In the genomic region with DNA sequence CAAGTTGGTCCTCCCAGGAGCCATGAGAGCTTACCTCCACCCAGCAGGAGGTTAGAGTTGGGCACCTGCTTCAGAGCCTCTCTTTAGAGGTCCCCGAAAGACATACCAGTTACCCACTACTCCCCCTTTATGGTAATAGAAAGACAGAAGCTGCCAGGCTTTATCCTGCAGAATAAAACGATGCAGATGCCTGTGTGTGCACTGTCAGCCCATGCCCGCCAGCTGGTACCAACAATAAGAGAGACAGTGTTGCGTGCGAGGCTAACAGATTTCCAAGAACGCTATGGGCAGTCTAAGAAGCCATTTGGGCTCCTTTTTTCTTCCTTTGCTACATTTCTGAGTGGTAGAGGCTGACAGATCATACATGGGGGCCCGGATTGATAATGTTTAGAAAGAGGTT, we compare ENCODE assay signal across 28 mouse cellular contexts.
"Had no signal": no experiment of that assay in that cellular context is flagged by ENCODE, and none has a peak within 500 bp of the region (broad histone marks: within the 10 kb centered on the region; RNA-seq: fewer than 3 reads in every experiment).

No protein-coding gene starts in this region.

- H3K9me3 ChIP-seq: heart, embryonic 10.5 days; heart, embryonic 12.5 days; hindbrain, embryonic 12.5 days; intestine, embryonic 15.5 days; limb, embryonic 10.5 days; limb, embryonic 12.5 days; liver, embryonic 13.5 days; liver, embryonic 15.5 days had no signal

- H3K36me3 ChIP-seq: heart, embryonic 10.5 days; heart, embryonic 12.5 days; hindbrain, embryonic 10.5 days; hindbrain, embryonic 12.5 days; intestine, embryonic 15.5 days; limb, embryonic 10.5 days; limb, embryonic 12.5 days; liver, embryonic 13.5 days; liver, embryonic 15.5 days had no signal

- H3K27me3 ChIP-seq: heart, embryonic 12.5 days; hindbrain, embryonic 12.5 days; intestine, embryonic 15.5 days; limb, embryonic 12.5 days; liver, embryonic 13.5 days; liver, embryonic 15.5 days had no signal

- H3K4me1 ChIP-seq: heart, embryonic 10.5 days; heart, embryonic 12.5 days; hindbrain, embryonic 10.5 days; hindbrain, embryonic 12.5 days; intestine, embryonic 15.5 days; limb, embryonic 10.5 days; limb, embryonic 12.5 days; liver, embryonic 13.5 days; liver, embryonic 15.5 days had no signal

- H3K4me3 ChIP-seq: gastrocnemius, adult 2 months; heart, embryonic 10.5 days; heart, embryonic 12.5 days; hindbrain, embryonic 10.5 days; hindbrain, embryonic 12.5 days; intestine, embryonic 15.5 days; left cerebral cortex, adult 2 months; limb, embryonic 10.5 days; limb, embryonic 12.5 days; liver, embryonic 13.5 days; liver, embryonic 15.5 days had no signal

- DNase-seq: gastrocnemius, adult 2 months; gastrocnemius, postnatal 10 days; gastrocnemius, postnatal 25 days; heart, postnatal 10 days; heart, postnatal 4 days; kidney, adult 18-20 months; kidney, adult 8-10 months; kidney, postnatal 10 days; kidney, postnatal 25 days; kidney, postnatal 4 days; liver; liver, embryonic 13.5 days; liver, postnatal 0 days; lung, adult 2 months had no signal

- H3K27ac ChIP-seq: gastrocnemius, adult 2 months; heart, embryonic 10.5 days; hindbrain, embryonic 10.5 days; hindbrain, embryonic 12.5 days; hindbrain, embryonic 14.5 days; intestine, embryonic 15.5 days; left cerebral cortex, adult 2 months; limb, embryonic 10.5 days; limb, embryonic 12.5 days; liver, embryonic 13.5 days; liver, embryonic 15.5 days had no signal

- H3K4me2 ChIP-seq: heart, embryonic 12.5 days; hindbrain, embryonic 12.5 days; hindbrain, embryonic 14.5 days; intestine, embryonic 15.5 days; limb, embryonic 12.5 days; liver, embryonic 11.5 days; liver, embryonic 13.5 days; liver, embryonic 15.5 days had no signal

- H3K9ac ChIP-seq: heart, embryonic 12.5 days; hindbrain, embryonic 12.5 days; hindbrain, embryonic 14.5 days; intestine, embryonic 15.5 days; limb, embryonic 12.5 days; liver, embryonic 13.5 days; liver, embryonic 15.5 days; liver, postnatal 0 days had no signal

- ATAC-seq: hindbrain, embryonic 16.5 days; inflammation-experienced regulatory T-cells, adult 6 months; intestine, embryonic 15.5 days; intestine, postnatal 0 days; liver, postnatal 0 days had no signal
